Mouse (Mus musculus) T-helper 1 cell (primary cell): Measurements from ENCODE around the gene Cdkn2d.
"Not testable (repeated sequence)": the region's sequence is repeated elsewhere in the genome, so short reads cannot be mapped to it uniquely, and the experiment has no call there.

Experiments used
- in situ Hi-C: fragments of 300-600 bp; cut with MboI, MseI; formaldehyde crosslinking; loops from one replicate; pipeline ENCODE4 v1.15.1; 2025; ENCODE audit warnings: high pct_unique_total_duplicates

Cdkn2d gene

GRCm38 (mm10) chr9:21291022-21291787, at the start of gene Cdkn2d:
Cdkn2d (minus strand) TSS chr9:21291407.
- in situ Hi-C loops: no loop called here

- in situ Hi-C loops: no loop called here
Observed at GRCm38 (mm10) chr9:21340411-21340810, 49.2 kb upstream of the Cdkn2d start.

- in situ Hi-C loops: no loop called here
Observed at GRCm38 (mm10) chr9:21337652-21338051, 46.4 kb upstream of the Cdkn2d start.

GRCm38 (mm10) chr9:21336491-21336890, 45.3 kb upstream of the Cdkn2d start:
- in situ Hi-C loops: no loop called here

GRCm38 (mm10) chr9:21335391-21335790, 44.2 kb upstream of the Cdkn2d start:
- in situ Hi-C loops: no loop called here

- in situ Hi-C loops: no loop called here
Observed at GRCm38 (mm10) chr9:21334747-21335146, 43.5 kb upstream of the Cdkn2d start.

DNA sequence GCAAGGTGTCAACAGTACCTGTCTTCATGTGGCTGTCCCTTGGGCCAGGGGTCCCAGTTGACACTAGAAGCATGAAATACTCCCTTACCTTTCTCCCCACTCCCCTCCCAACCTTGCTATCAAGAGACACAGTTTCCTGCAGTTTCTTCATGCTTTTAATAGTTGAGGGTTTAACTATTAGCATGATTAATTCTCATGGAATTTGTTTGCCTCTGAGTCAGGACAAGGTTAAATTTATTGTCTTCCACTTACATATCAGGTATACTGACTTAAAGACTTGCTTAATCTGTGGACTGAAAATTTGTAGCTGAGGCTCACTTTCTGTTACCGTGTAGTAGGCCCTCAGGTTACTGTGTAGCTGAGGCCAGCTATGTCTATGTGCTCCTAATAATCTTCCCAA, 42.3 kb upstream of the Cdkn2d start:
- in situ Hi-C loops: no loop called here

GRCm38 (mm10) chr9:21332161-21333061, 41.2 kb upstream of the Cdkn2d start:
- in situ Hi-C loops: no loop called here

- in situ Hi-C loops: no loop called here
Observed at GRCm38 (mm10) chr9:21331365-21332140, 40.3 kb upstream of the Cdkn2d start.

DNA sequence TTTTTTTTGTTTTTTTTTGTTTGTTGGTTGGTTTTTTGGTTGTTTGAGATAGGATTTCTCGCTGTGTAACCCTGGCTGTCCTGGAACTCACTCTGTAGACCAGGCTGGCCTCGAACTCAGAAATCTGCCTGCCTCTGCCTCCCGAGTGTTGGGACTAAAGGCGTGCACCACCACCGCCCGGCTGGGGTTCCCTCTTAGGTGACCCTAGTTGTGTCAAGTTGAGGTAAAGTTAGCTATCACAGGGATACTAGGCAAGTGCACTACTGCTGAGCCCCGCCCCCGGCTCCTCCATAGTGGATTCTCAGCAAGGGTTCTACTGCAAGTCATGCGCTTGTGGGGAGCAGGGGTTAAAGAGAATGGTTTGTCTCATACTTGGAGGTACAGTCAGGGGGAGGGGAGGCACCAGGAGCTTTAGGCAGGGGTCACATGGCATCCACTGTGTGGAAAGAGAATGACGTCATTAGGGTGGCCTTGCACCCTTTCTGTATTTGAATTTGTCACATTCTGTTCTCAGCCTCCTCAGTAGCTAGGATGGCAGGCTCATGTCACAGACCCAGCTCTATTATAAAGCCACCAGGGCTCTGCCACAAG, 38.6 kb upstream of the Cdkn2d start:
- in situ Hi-C loops: no loop called here

- in situ Hi-C loops: no loop called here
Observed at GRCm38 (mm10) chr9:21329041-21329440, 37.8 kb upstream of the Cdkn2d start.

DNA sequence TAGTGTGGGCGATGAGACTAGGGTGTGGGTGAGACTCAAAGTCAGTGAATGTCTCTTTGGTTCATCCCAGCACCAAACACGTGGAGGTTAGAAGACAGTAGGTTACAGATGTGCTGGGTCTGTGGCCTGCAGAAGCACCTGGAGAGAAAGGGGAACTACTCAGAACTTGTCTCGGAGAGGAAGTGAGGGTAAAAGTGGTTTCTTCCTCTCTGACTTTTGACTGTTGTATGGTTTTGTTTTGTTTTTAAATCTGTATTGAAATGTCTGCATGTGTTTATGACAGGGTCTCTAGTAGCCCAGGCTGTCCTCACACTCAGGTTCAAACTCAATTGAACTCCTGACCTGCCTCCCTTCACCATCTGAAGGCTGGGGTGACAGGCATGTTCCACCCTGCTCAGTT, 36.8 kb upstream of the Cdkn2d start:
- in situ Hi-C loops: no loop called here

DNA sequence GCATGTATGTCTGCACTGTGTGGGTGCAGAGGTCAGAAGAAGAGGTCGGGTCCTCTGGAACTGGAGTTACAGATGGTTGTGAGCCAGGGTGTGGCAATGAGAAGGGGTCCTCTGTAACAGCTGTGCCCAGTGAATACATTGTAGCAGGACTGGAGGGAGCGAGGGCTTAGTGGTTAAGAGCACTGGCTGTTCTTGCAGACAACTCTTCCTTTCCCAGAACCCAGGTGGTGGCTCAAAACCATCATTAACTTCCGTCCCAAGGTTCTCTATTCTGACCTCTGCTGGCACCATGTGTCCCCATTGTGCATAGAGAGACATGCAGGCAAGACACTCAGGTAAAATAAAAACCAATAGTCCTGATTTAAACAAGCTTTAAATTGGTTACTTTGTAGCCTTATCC, 36.4 kb upstream of the Cdkn2d start:
- in situ Hi-C loops: no loop called here

GRCm38 (mm10) chr9:21324269-21324668, 33.1 kb upstream of the Cdkn2d start:
- in situ Hi-C loops: no loop called here

DNA sequence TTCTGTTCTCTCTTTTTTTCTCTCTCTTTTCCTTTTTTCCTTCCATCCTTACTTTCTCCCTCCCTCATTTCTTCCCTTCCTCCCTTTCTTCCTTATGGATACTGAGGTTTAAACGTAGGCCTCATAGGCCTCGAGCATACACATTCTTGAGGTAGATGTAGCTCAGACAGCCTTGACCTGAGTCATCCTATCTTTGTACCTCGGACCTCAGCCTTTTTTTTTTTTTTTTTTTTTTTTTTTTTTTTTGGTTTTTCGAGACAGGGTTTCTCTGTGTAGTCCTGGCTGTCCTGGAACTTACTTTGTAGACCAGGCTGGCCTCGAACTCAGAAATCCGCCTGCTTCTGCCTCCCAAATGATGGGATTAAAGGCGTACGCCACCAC, 31.7 kb upstream of the Cdkn2d start:
- in situ Hi-C loops: not testable (repeated sequence)

DNA sequence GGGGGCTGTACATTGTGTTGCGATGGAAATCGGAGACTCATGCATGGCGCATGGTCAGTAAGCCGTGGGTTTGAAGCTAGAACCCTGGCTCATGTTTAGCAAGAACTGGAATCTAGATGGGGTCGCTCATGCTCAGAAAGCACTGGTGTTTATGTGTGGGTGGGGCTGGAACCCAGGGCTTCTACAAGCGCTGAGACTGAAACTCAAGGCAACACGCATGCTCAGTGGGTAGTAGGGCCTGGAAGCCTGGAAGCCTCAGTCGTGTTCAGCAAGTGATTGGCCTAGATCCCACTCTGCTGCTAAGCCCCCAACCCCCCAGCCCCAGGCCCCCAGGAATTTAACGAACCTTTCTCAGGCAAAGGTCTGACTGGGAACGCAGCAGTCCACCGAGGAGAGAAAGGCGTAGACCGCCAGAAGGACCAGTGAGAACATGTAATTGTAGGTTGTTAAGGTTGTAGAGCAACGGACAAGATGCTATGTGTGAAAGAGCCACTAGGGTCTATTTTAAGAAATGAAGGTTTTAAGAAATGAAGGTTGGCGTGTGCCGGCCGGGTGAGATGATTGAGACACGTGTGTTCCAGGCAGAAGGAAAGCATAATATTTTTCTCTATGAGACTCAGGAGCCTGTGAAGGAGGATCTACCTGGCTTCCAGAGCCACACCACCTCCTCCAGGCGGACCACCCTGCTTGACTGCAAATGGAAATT, 31.2 kb upstream of the Cdkn2d start:
- in situ Hi-C loops: no loop called here

DNA sequence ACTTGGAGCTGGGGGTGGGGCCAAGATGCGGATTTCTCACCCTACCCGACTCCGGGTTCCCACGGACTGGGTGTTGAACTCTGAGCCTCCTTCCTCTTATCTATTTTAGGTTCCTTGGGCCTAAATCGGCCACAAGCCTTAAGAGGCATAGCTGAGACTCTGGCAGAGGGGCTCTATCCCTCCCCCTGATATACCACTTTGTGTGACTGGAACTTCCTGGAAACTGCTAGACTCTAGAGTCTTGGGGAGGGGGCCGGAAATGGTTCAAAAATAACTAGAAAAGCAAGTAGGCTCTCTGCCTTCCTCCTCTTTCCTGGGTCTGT, 30.3 kb upstream of the Cdkn2d start:
- in situ Hi-C loops: no loop called here

GRCm38 (mm10) chr9:21320619-21321512, 29.7 kb upstream of the Cdkn2d start, which contains the start of gene Slc44a2:
Slc44a2 (plus strand) TSS chr9:21320698.
- in situ Hi-C loops: no loop called here

- in situ Hi-C loops: no loop called here
Observed at GRCm38 (mm10) chr9:21320280-21320618, 29.0 kb upstream of the Cdkn2d start.

- in situ Hi-C loops: no loop called here
Observed at GRCm38 (mm10) chr9:21319503-21319902, 28.3 kb upstream of the Cdkn2d start.
